Mouse (Mus musculus) lung, embryonic 14.5 days (tissue): ENCODE data around the gene Vmn2r30. TPM values are rescaled to one million over a fixed set of nuclear protein-coding genes. Genes with fewer than 3 reads are reported as not detected.
A peak's percentile ranks its signal among the peaks of the same experiment; 100 is the strongest.
"Not testable (repeated sequence)": the region's sequence is repeated elsewhere in the genome, so short reads cannot be mapped to it uniquely, and the experiment has no call there.

Experiments
- ATAC-seq: fragments of 200-750 bp; cut with Nextera tagmentation; 2 replicates; pipeline ENCODE4 v1.8.0; 2017; ENCODE audit warnings: mild to moderate bottlenecking, moderate TSS enrichment, moderate library complexity; ENCODE audit not compliant: insufficient read depth
- DNase-seq: peaks from one replicate; pipeline ENCODE4 v3.0.0-alpha.2; 2015
- H3K27ac ChIP-seq: fragments of 300-500 bp; sonication (generic); 2 replicates; pipeline ENCODE4 v1.5.1; 2014; ENCODE audit warnings: low read depth, mild to moderate bottlenecking, moderate library complexity
- H3K27me3 ChIP-seq: fragments of 300-500 bp; sonication (generic); 2 replicates; pipeline ENCODE4 v1.6.1; 2014; ENCODE audit warnings: low read length, control low read depth; ENCODE audit not compliant: insufficient read depth
- H3K36me3 ChIP-seq: fragments of 300-500 bp; sonication (generic); 2 replicates; pipeline ENCODE4 v1.6.1; 2014; ENCODE audit warnings: control low read depth; ENCODE audit not compliant: insufficient read depth
- H3K4me1 ChIP-seq: fragments of 300-500 bp; sonication (generic); 2 replicates; pipeline ENCODE4 v1.6.1; 2014; ENCODE audit warnings: antibody characterized with exemption, control low read depth; ENCODE audit not compliant: insufficient read depth
- H3K4me2 ChIP-seq: fragments of 300-500 bp; sonication (generic); 2 replicates; pipeline ENCODE4 v1.6.1; 2014; ENCODE audit warnings: mild to moderate bottlenecking
- H3K4me3 ChIP-seq: fragments of 300-500 bp; sonication (generic); 2 replicates; pipeline ENCODE4 v1.5.1; 2014; ENCODE audit warnings: low read depth, low read length
- H3K9ac ChIP-seq: fragments of 300-500 bp; sonication (generic); 2 replicates; pipeline ENCODE4 v1.6.1; 2014
- H3K9me3 ChIP-seq: fragments of 300-500 bp; sonication (generic); 2 replicates; pipeline ENCODE4 v1.6.1; 2016; ENCODE audit warnings: low read depth, low read length, control low read depth
- CTCF ChIP-seq: IDR thresholded peaks from 2 replicates; pipeline ENCODE4 v1.5.1; 2016; ENCODE audit warnings: antibody characterized with exemption, low read depth
- WGBS: fragments of 180-500 bp; shearing (Covaris S2); extraction: QIAGEN DNeasy Blood & Tissue Kit; methylation state at CpG from one replicate; pipeline ENCODE4 v1.1.7; 2014; 5-methylcytosine and 5-hydroxymethylcytosine counted together
- microRNA-seq: library from miRNA; unstranded; fragments of <30 nt; microRNA quantifications from one replicate; pipeline ENCODE4, GENCODE M21; 2016; ENCODE audit warnings: borderline number of aligned reads
- polyA plus RNA-seq: library from polyadenylated mRNA; unstranded; fragments of >200 nt; fragmentation: Nextera tagmentation; extraction: Ambion mirVana; gene quantifications from 2 replicates; pipeline ENCODE4 v1.2.1, GENCODE M21; 2014

The Vmn2r30 gene
- not detected in 2 replicates for polyA plus RNA-seq

GRCm38 (mm10) chr7:7337509-7337908, at the start of gene Vmn2r30:
Gene Vmn2r30, minus strand, starts transcription at chr7:7337609.
- H3K4me1 ChIP-seq, H3K9ac ChIP-seq, H3K27ac ChIP-seq, H3K36me3 ChIP-seq, H3K4me2 ChIP-seq, ATAC-seq, H3K9me3 ChIP-seq, H3K4me3 ChIP-seq, H3K27me3 ChIP-seq, DNase-seq: not testable (repeated sequence)
- WGBS = no CpG with 5 or more reads among the region's 1 CpGs

GRCm38 (mm10) chr7:7374431-7374830, 37.0 kb upstream of the Vmn2r30 start, which contains the start of gene Gm45783:
Gene Gm45783, minus strand, starts transcription at chr7:7374573.
- ATAC-seq, H3K27ac ChIP-seq, H3K4me3 ChIP-seq, H3K27me3 ChIP-seq, H3K4me2 ChIP-seq, H3K9ac ChIP-seq, H3K4me1 ChIP-seq, H3K9me3 ChIP-seq, H3K36me3 ChIP-seq: not testable (repeated sequence)
- WGBS = 44% methylated on average over 12 of the region's 12 CpGs
- DNase-seq = peak; percentile 0

- TF ChIP-seq CTCF = peak; percentile 58
- 70% methylated on average over 16 of the region's 16 CpGs for WGBS
- H3K9ac ChIP-seq = no peak overlapping the region
- DNase-seq = peak; percentile 59
- ATAC-seq = no peak
- no peak overlapping the region for H3K27ac ChIP-seq
- H3K27me3 ChIP-seq = no peaks in the 10 kb centered on the region
- H3K4me3 ChIP-seq = no peak overlapping the region
- no peaks in the 10 kb centered on the region for H3K4me1 ChIP-seq
- H3K4me2 ChIP-seq = no peak overlapping the region
- peaks cover 34% of the 10 kb centered on the region for H3K36me3 ChIP-seq
- H3K9me3 ChIP-seq = peaks cover 4% of the 10 kb centered on the region; the same call in 1 of the 2 replicates
Observed at GRCm38 (mm10) chr7:7295595-7295994, 41.8 kb downstream of the Vmn2r30 start.

- ATAC-seq (no peak), DNase-seq (no peak)
- WGBS = 58% methylated on average over 1 of the region's 1 CpGs
- Histone ChIP-seq H3K9me3 (peaks cover 4% of the 10 kb centered on the region; the same call in 1 of the 2 replicates), H3K4me3 (no peak overlapping the region), H3K4me1 (no peaks in the 10 kb centered on the region), H3K9ac (no peak overlapping the region), H3K36me3 (peaks cover 27% of the 10 kb centered on the region), H3K4me2 (no peak overlapping the region), H3K27ac (no peak overlapping the region), H3K27me3 (no peaks in the 10 kb centered on the region)
- no peak for TF ChIP-seq CTCF
Observed at GRCm38 (mm10) chr7:7281383-7281782, 56.0 kb downstream of the Vmn2r30 start.

- 39% methylated on average over 42 of the region's 45 CpGs for WGBS
- DNase-seq (peak; percentile 68), ATAC-seq (peak; percentile 99)
- H3K27me3 ChIP-seq, H3K36me3 ChIP-seq, H3K9me3 ChIP-seq, H3K4me1 ChIP-seq: not testable (repeated sequence)
- Histone ChIP-seq H3K4me3 (peak within 1 kb of the TSS; percentile 32), H3K4me2 (peak within 1 kb of the TSS; percentile 48), H3K27ac (peak within 1 kb of the TSS; percentile 50; the same call in 1 of the 2 replicates), H3K9ac (peak within 1 kb of the TSS; percentile 48)
- peak; percentile 91 for TF ChIP-seq CTCF
Observed at GRCm38 (mm10) chr7:7277966-7278567, 59.3 kb downstream of the Vmn2r30 start, which contains the start of gene Gm45844. Gene Gm45844, minus strand, starts transcription at chr7:7278289.

GRCm38 (mm10) chr7:7277556-7277955, 59.9 kb downstream of the Vmn2r30 start:
- DNase-seq = peak; percentile 37
- WGBS = 62% methylated on average over 24 of the region's 24 CpGs

More at GRCm38 (mm10) chr7:7277556-7277955, 59.9 kb downstream of the Vmn2r30 start:
- H3K4me2 ChIP-seq = peak overlapping the region; percentile 48
- H3K27me3 ChIP-seq, H3K4me1 ChIP-seq, H3K9me3 ChIP-seq, H3K36me3 ChIP-seq: not testable (repeated sequence)
- H3K27ac ChIP-seq = peak overlapping the region; percentile 50; the same call in 1 of the 2 replicates
- peak overlapping the region; percentile 32 for H3K4me3 ChIP-seq
- ATAC-seq = peak; percentile 72
- H3K9ac ChIP-seq = peak overlapping the region; percentile 48

Small RNA genes within 50 kb of the gene (microRNA-seq; reads per million reads assigned to microRNA genes)
- gene Mir5620 = not detected

Other genes starting within 250 kb of the Vmn2r30 start
- gene Zfp954, start 216.1 kb downstream of the Vmn2r30 start, polyA plus RNA-seq = 10.5 and 13.2 TPM in 2 replicates
- gene Zfp773, start 200.9 kb downstream of the Vmn2r30 start, polyA plus RNA-seq = 1.4 and 1.5 TPM in 2 replicates
- 3.1 and 3.2 TPM in 2 replicates for gene Zfp418, start 166.3 kb downstream of the Vmn2r30 start, polyA plus RNA-seq
- 8.0 TPM in 2 replicates for gene Zfp772, start 127.6 kb downstream of the Vmn2r30 start, polyA plus RNA-seq
- 0.20 and 0.29 TPM in 2 replicates for gene Vmn2r29, start 90.3 kb downstream of the Vmn2r30 start, polyA plus RNA-seq
- gene Gm45844, start 59.3 kb downstream of the Vmn2r30 start, polyA plus RNA-seq = 2.0 and 3.0 TPM in 2 replicates
- 42.3 and 45.3 TPM in 2 replicates for gene Clcn4, start 36.8 kb downstream of the Vmn2r30 start, polyA plus RNA-seq
- not detected in 2 replicates for gene Gm45783, start 37.0 kb upstream of the Vmn2r30 start, polyA plus RNA-seq
- gene Vmn2r31, start 62.1 kb upstream of the Vmn2r30 start, polyA plus RNA-seq = not detected in 2 replicates
- gene Vmn2r32, start 142.4 kb upstream of the Vmn2r30 start, polyA plus RNA-seq = not detected in 2 replicates
- gene Vmn2r33, start 229.2 kb upstream of the Vmn2r30 start, polyA plus RNA-seq = not detected in 2 replicates